ENCODE assay signal across 9 mouse cellular contexts in the genomic region with DNA sequence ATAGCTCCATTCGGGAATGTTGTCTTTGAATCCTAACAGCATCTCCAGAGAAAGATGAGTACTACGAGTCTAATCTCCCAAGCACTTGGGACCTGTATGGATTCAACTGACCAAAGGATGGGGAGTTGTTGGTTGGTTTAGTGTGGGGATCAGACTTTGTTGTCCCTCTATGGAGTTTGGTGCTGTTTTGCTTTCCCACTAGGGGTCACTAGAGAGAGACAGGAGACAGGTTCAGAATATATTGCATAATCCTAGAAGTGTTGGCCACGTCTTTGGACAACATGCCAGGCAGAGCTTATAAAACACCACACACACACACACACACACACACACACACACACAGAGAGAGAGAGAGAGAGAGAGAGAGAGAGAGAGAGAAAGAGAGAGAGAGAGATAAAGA.
A peak's percentile ranks its signal among the peaks of the same experiment; 100 is the strongest.
DNase-seq lines count a peak whose midpoint lies in the region; ATAC-seq and TF ChIP-seq lines count a peak whose summit lies in the region.
"Had no signal": no experiment of that assay in that cellular context is flagged by ENCODE, and none has a peak within 500 bp of the region (broad histone marks: within the 10 kb centered on the region; RNA-seq: fewer than 3 reads in every experiment).

No protein-coding gene starts in this region.

- no peak overlapping the region for H3K27ac ChIP-seq in heart, embryonic 11.5 days (ENCODE audit: low read depth, low read length)
- H3K27ac ChIP-seq: limb, embryonic 13.5 days had no signal

- H3K4me1 ChIP-seq in heart, embryonic 11.5 days (ENCODE audit: control insufficient read depth, insufficient read depth, low read length), result no peaks in the 10 kb centered on the region; the same call in 1 of the 2 replicates
- peaks cover 8% of the 10 kb centered on the region for H3K4me1 ChIP-seq in G1E (ENCODE audit: insufficient read depth, low read depth, low read length)

- no peaks in the 10 kb centered on the region for H3K27me3 ChIP-seq in heart, embryonic 11.5 days (ENCODE audit: control insufficient read depth, insufficient read depth, low read length)
- peaks cover 6% of the 10 kb centered on the region for H3K27me3 ChIP-seq in G1E (ENCODE audit: insufficient read depth, low read length)
- H3K27me3 ChIP-seq: limb, embryonic 13.5 days had no signal

- WGBS in heart, embryonic 11.5 days (ENCODE audit: insufficient replicate concordance), result 49% methylated on average over 3 of the region's 3 CpGs

- no peak overlapping the region for H3K4me3 ChIP-seq in heart, embryonic 11.5 days (ENCODE audit: low read depth, low read length)
- no peak overlapping the region for H3K4me3 ChIP-seq in G1E (ENCODE audit: low read depth, low read length)
- H3K4me3 ChIP-seq: limb, embryonic 13.5 days had no signal

- H3K9ac ChIP-seq in heart, embryonic 11.5 days (ENCODE audit: low read depth, low read length), result no peak overlapping the region
- H3K9ac ChIP-seq: limb, embryonic 13.5 days had no signal

- H3K4me2 ChIP-seq in heart, embryonic 11.5 days, result no peak overlapping the region
- H3K4me2 ChIP-seq: limb, embryonic 13.5 days had no signal

- DNase-seq in heart, adult 11 months, result peak; percentile 90
- DNase-seq in 3T3-L1 (ENCODE audit: low read depth, low spot score) (peak; percentile 54), G1E (ENCODE audit: low spot score) (peak; percentile 28)
- peak; percentile 84 for DNase-seq in lung, postnatal 25 days (ENCODE audit: low spot score)
- DNase-seq in right cerebral cortex, postnatal 4 days, result no peak
- no peak for DNase-seq in layer of hippocampus, adult 9-10 months (ENCODE audit: low spot score)

- 0 out of 2 replicates have a peak, but pooled peaks have one; percentile 49 for TF ChIP-seq CTCF in G1E (IDR thresholded peaks at IDR 0.05; ENCODE audit: low read depth, low read length)

- no peaks in the 10 kb centered on the region for H3K9me3 ChIP-seq in heart, embryonic 11.5 days (replicated peaks; ENCODE audit: control insufficient read depth, low read length)
- no peaks in the 10 kb centered on the region for H3K9me3 ChIP-seq in G1E (replicated peaks)
- H3K9me3 ChIP-seq: limb, embryonic 13.5 days had no signal

- no peak for ATAC-seq in heart, embryonic 11.5 days (replicated peaks; ENCODE audit: insufficient number of reproducible peaks, low FRiP score, low TSS enrichment)
- peak; percentile 57; the same call in 1 of the 2 replicates for ATAC-seq in G1E (ENCODE audit: extremely low read depth, insufficient number of reproducible peaks, low FRiP score, poor library complexity, severe bottlenecking)
- ATAC-seq in erythroid progenitor cell, adult 5-6 weeks (replicated peaks; ENCODE audit: low FRiP score, poor library complexity, severe bottlenecking), result 0 out of 2 replicates have a peak, but pooled peaks have one; percentile 42

- H3K36me3 ChIP-seq in heart, embryonic 11.5 days (ENCODE audit: control insufficient read depth, insufficient read depth, low read length), result no peaks in the 10 kb centered on the region
- H3K36me3 ChIP-seq in G1E (replicated peaks), result no peaks in the 10 kb centered on the region
- H3K36me3 ChIP-seq: limb, embryonic 13.5 days had no signal

Comparison
In these comparisons a context has a peak if more than half of its experiments do, and no peak if none do; other contexts are left out.
1. DNase-seq: peak in heart, adult 11 months (single experiment), 3T3-L1 (single experiment), G1E (single experiment) and lung, postnatal 25 days (single experiment); none in right cerebral cortex, postnatal 4 days (single experiment) and layer of hippocampus, adult 9-10 months (single experiment).